Mouse (Mus musculus) thymus, postnatal 10 days (tissue): ENCODE measurements around the gene Wscd2.

Experiments used
- DNase-seq, 2 experiments: peaks; one replicate each; pipeline ENCODE4 v3.0.0; 2021; ENCODE audit warnings: low spot score in 2 of 2

The Wscd2 gene

GRCm38 (mm10) chr5:113611771-113612233, 121.7 kb downstream of the Wscd2 start:
- DNase-seq = no peak

- DNase-seq = no peak
These were observed 128.6 kb downstream of the Wscd2 start for GRCm38 (mm10) chr5:113618716-113619115.

- DNase-seq = no peak
These were observed 129.0 kb downstream of the Wscd2 start for GRCm38 (mm10) chr5:113619151-113619550.

- DNase-seq = no peak
These were observed 130.1 kb downstream of the Wscd2 start for GRCm38 (mm10) chr5:113620130-113620716.

GRCm38 (mm10) chr5:113620999-113621398, 130.9 kb downstream of the Wscd2 start:
- DNase-seq = no peak

GRCm38 (mm10) chr5:113623052-113623451, 132.9 kb downstream of the Wscd2 start:
- no peak for DNase-seq

GRCm38 (mm10) chr5:113625068-113625467, 134.9 kb downstream of the Wscd2 start:
- DNase-seq = no peak

GRCm38 (mm10) chr5:113626352-113626751, 136.2 kb downstream of the Wscd2 start:
- DNase-seq = no peak

GRCm38 (mm10) chr5:113626991-113627390, 136.9 kb downstream of the Wscd2 start:
- DNase-seq = no peak

GRCm38 (mm10) chr5:113627820-113628437, 137.8 kb downstream of the Wscd2 start:
- DNase-seq = no peak

GRCm38 (mm10) chr5:113629248-113629647, 139.1 kb downstream of the Wscd2 start:
- no peak for DNase-seq

- no peak for DNase-seq
These were observed 140.0 kb downstream of the Wscd2 start for GRCm38 (mm10) chr5:113630116-113630515.

- no peak for DNase-seq
These were observed 143.0 kb downstream of the Wscd2 start for GRCm38 (mm10) chr5:113633037-113633714.

- DNase-seq = no peak
These were observed 144.0 kb downstream of the Wscd2 start for GRCm38 (mm10) chr5:113634024-113634651.

GRCm38 (mm10) chr5:113634887-113635610, 144.9 kb downstream of the Wscd2 start:
- no peak for DNase-seq

- no peak for DNase-seq
These were observed 145.9 kb downstream of the Wscd2 start for GRCm38 (mm10) chr5:113635861-113636565.

GRCm38 (mm10) chr5:113637631-113638030, 147.5 kb downstream of the Wscd2 start:
- DNase-seq = no peak

GRCm38 (mm10) chr5:113638055-113638454, 147.9 kb downstream of the Wscd2 start:
- DNase-seq = no peak

GRCm38 (mm10) chr5:113639126-113639525, 149.0 kb downstream of the Wscd2 start:
- no peak for DNase-seq
